Mouse (Mus musculus) adrenal gland, postnatal 10 days (tissue): ENCODE results near the gene Cyp4f15. TPM values are rescaled to one million over a fixed set of nuclear protein-coding genes. Genes with fewer than 3 reads are reported as not detected.

ENCODE experiments used
- total RNA-seq, 2 experiments: library from RNA; stranded (reverse); gene quantifications; 2 replicates each; pipeline ENCODE4 v1.2.3; 2021

Cyp4f15 gene
- total RNA-seq, 2 experiments from 2014 or later, result 8.3 to 16.2 TPM

Other genes starting within 250 kb of the Cyp4f15 start
- gene Cyp4f39, start 232.9 kb upstream of the Cyp4f15 start, total RNA-seq, result under 1 TPM; 0.36 to 0.45 TPM
- gene Cyp4f17, start 179.6 kb upstream of the Cyp4f15 start, total RNA-seq, result 10 to 100 TPM in 1 of 2 experiments, 1 to 10 TPM in 1; 7.2 to 10.6 TPM
- 10 to 100 TPM; 10.9 to 15.4 TPM for gene Cyp4f16, start 149.1 kb upstream of the Cyp4f15 start, total RNA-seq
- gene Cyp4f37, start 64.3 kb upstream of the Cyp4f15 start, total RNA-seq, result not detected
- gene Cyp4f40, start 26.7 kb upstream of the Cyp4f15 start, total RNA-seq, result not detected
- gene Zfp871, start 102.7 kb downstream of the Cyp4f15 start, total RNA-seq, result 10 to 100 TPM; 37.0 to 48.3 TPM
- gene Zfp811, start 124.3 kb downstream of the Cyp4f15 start, total RNA-seq, result 1 to 10 TPM in 1 of 2 experiments, under 1 TPM in 1; 0.81 to 1.5 TPM
- gene Zfp799, start 144.6 kb downstream of the Cyp4f15 start, total RNA-seq, result 10 to 100 TPM in 1 of 2 experiments, 1 to 10 TPM in 1; 9.6 to 15.4 TPM
- gene Zfp870, start 206.0 kb downstream of the Cyp4f15 start, total RNA-seq, result 1 to 10 TPM; 7.3 to 9.2 TPM
- gene Cyp4f14, start 231.7 kb downstream of the Cyp4f15 start, total RNA-seq, result 1 to 10 TPM; 2.0 to 2.1 TPM